Mouse (Mus musculus) embryonic facial prominence, embryonic 13.5 days (tissue): Measurements from ENCODE around the gene Cpt1a. TPM values are rescaled to one million over a fixed set of nuclear protein-coding genes. Genes with fewer than 3 reads are reported as not detected.

Experiments
- ATAC-seq: fragments of 200-750 bp; cut with Nextera tagmentation; 2 replicates; pipeline ENCODE4 v1.8.0; 2017; ENCODE audit warnings: low read depth; ENCODE audit not compliant: insufficient number of reproducible peaks, insufficient read depth, low FRiP score, low TSS enrichment
- H3K27ac ChIP-seq: fragments of 300-500 bp; sonication (generic); 2 replicates; pipeline ENCODE4 v1.5.1; 2015; ENCODE audit warnings: moderate library complexity, mild to moderate bottlenecking, inconsistent platforms
- H3K27me3 ChIP-seq: fragments of 300-500 bp; sonication (generic); 2 replicates; pipeline ENCODE4 v1.6.1; 2015; ENCODE audit warnings: mild to moderate bottlenecking, inconsistent platforms
- H3K36me3 ChIP-seq: fragments of 300-500 bp; sonication (generic); 2 replicates; pipeline ENCODE4 v1.6.1; 2015; ENCODE audit warnings: mild to moderate bottlenecking, inconsistent platforms
- H3K4me1 ChIP-seq: fragments of 300-500 bp; sonication (generic); 2 replicates; pipeline ENCODE4 v1.6.1; 2015; ENCODE audit warnings: inconsistent platforms
- H3K4me2 ChIP-seq: fragments of 300-500 bp; sonication (generic); 2 replicates; pipeline ENCODE4 v1.6.1; 2015; ENCODE audit warnings: moderate library complexity, mild to moderate bottlenecking, inconsistent platforms
- H3K4me3 ChIP-seq: fragments of 300-500 bp; sonication (generic); 2 replicates; pipeline ENCODE4 v1.5.1; 2015; ENCODE audit warnings: mild to moderate bottlenecking, inconsistent platforms
- H3K9ac ChIP-seq: fragments of 300-500 bp; sonication (generic); 2 replicates; pipeline ENCODE4 v1.6.1; 2015; ENCODE audit warnings: mild to moderate bottlenecking, inconsistent platforms
- H3K9me3 ChIP-seq: fragments of 300-500 bp; sonication (generic); 2 replicates; pipeline ENCODE4 v1.6.1; 2016; ENCODE audit warnings: inconsistent platforms
- WGBS: fragments of 180-500 bp; shearing (Covaris S2); methylation state at CpG from one replicate; pipeline ENCODE4 v1.1.7; 2015; ENCODE audit warnings: mixed read lengths; 5-methylcytosine and 5-hydroxymethylcytosine counted together
- microRNA-seq: library from miRNA; unstranded; fragments of <30 nt; microRNA quantifications from one replicate; pipeline ENCODE4, GENCODE M21; 2016
- polyA plus RNA-seq: library from polyadenylated mRNA; unstranded; fragments of >200 nt; fragmentation: Nextera tagmentation; extraction: Ambion mirVana; gene quantifications from 2 replicates; pipeline ENCODE4 v1.2.1, GENCODE M21; 2015

Gene Cpt1a
- polyA plus RNA-seq, 1 experiment from 2014 or later = 14.4 TPM

DNA sequence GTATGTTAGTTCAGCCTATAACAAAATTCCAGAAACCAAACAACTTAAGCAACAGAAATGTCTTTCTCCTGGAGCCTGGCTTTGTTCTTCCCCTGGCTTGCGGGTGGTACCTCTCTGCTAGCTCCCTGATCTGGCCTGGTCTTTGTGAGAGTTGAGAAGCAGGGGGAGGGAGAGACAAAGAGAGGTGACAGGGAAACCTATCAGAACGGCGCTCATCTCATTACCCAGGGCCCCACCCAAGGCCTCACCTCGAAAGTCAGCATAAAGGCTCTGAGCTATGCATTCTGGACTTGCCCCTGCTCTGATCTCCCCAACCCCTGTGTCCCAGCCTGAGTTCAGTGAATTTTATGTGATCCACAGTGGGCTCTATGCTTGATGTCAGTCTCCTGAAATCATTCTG lies 112.5 kb downstream of the Cpt1a start:
- Histone ChIP-seq H3K9ac (no peak overlapping the region), H3K36me3 (no peaks in the 10 kb centered on the region), H3K4me3 (no peak overlapping the region), H3K4me2 (no peak overlapping the region), H3K9me3 (no peaks in the 10 kb centered on the region), H3K27ac (no peak overlapping the region), H3K27me3 (no peaks in the 10 kb centered on the region), H3K4me1 (no peaks in the 10 kb centered on the region)
- 38% methylated on average over 4 of the region's 4 CpGs for WGBS
- no peak for ATAC-seq

Small RNA genes within 50 kb of the gene (microRNA-seq; reads per million reads assigned to microRNA genes)
- gene Mir6984 = not detected

Other genes with a start within 250 kb of the Cpt1a start
- 128 and 140 TPM in 2 replicates for gene Mrpl21, start 39.4 kb upstream of the Cpt1a start, polyA plus RNA-seq
- 12.7 and 12.9 TPM in 2 replicates for gene Ighmbp2, start 39.3 kb upstream of the Cpt1a start, polyA plus RNA-seq
- 0.21 and 0.22 TPM in 2 replicates for gene Tesmin, start 66.5 kb downstream of the Cpt1a start, polyA plus RNA-seq
- 1.7 and 2.9 TPM in 2 replicates for gene Gal, start 92.2 kb downstream of the Cpt1a start, polyA plus RNA-seq